Mouse (Mus musculus) hindbrain, embryonic 16.5 days (tissue): ENCODE measurements around the gene Snd1. TPM values are rescaled to one million over a fixed set of nuclear protein-coding genes. Genes with fewer than 3 reads are reported as not detected.

ENCODE experiments used
- ATAC-seq: fragments of 200-750 bp; cut with Nextera tagmentation; 2 replicates; pipeline ENCODE4 v1.8.0; 2017; ENCODE audit warnings: moderate TSS enrichment, moderate library complexity
- H3K27ac ChIP-seq: fragments of 300-500 bp; sonication (generic); 2 replicates; pipeline ENCODE4 v1.5.1; 2014; ENCODE audit warnings: low read depth, mild to moderate bottlenecking, control low read depth, low read length, moderate library complexity
- H3K27me3 ChIP-seq: fragments of 300-500 bp; sonication (generic); replicated peaks from 2 replicates; pipeline ENCODE4 v1.6.1; 2014; ENCODE audit warnings: low read length; ENCODE audit not compliant: control insufficient read depth, insufficient read depth
- H3K36me3 ChIP-seq: fragments of 300-500 bp; sonication (generic); 2 replicates; pipeline ENCODE4 v1.6.1; 2014; ENCODE audit warnings: mild to moderate bottlenecking, low read length, moderate library complexity, mixed read lengths; ENCODE audit not compliant: control insufficient read depth, insufficient read depth
- H3K4me1 ChIP-seq: fragments of 300-500 bp; sonication (generic); 2 replicates; pipeline ENCODE4 v1.6.1; 2014; ENCODE audit warnings: low read depth, low read length; ENCODE audit not compliant: control insufficient read depth, insufficient read depth
- H3K4me2 ChIP-seq: fragments of 300-500 bp; sonication (generic); 2 replicates; pipeline ENCODE4 v1.6.1; 2014; ENCODE audit warnings: mild to moderate bottlenecking, low read length, control low read depth, moderate library complexity
- H3K4me3 ChIP-seq: fragments of 300-500 bp; sonication (generic); 2 replicates; pipeline ENCODE4 v1.5.1; 2014; ENCODE audit warnings: mild to moderate bottlenecking, low read length, control low read depth, moderate library complexity
- H3K9ac ChIP-seq: fragments of 300-500 bp; sonication (generic); 2 replicates; pipeline ENCODE4 v1.6.1; 2014; ENCODE audit warnings: low read depth, mild to moderate bottlenecking, control low read depth, low read length, moderate library complexity
- H3K9me3 ChIP-seq: fragments of 300-500 bp; sonication (generic); 2 replicates; pipeline ENCODE4 v1.6.1; 2014; ENCODE audit warnings: mild to moderate bottlenecking, low read length, moderate library complexity; ENCODE audit not compliant: control insufficient read depth
- WGBS: fragments of 180-500 bp; shearing (Covaris S2); extraction: QIAGEN DNeasy Blood & Tissue Kit; methylation state at CpG from one replicate; pipeline ENCODE4 v1.1.7; 2014; 5-methylcytosine and 5-hydroxymethylcytosine counted together
- polyA plus RNA-seq: library from polyadenylated mRNA; unstranded; fragments of >200 nt; fragmentation: Nextera tagmentation; extraction: Ambion mirVana; gene quantifications from 2 replicates; pipeline ENCODE4 v1.2.1, GENCODE M21; 2015

The Snd1 gene
- polyA plus RNA-seq, 1 experiment from 2014 or later, result 69.7 TPM

GRCm38 (mm10) chr6:28628408-28628807 lies 153.5 kb downstream of the Snd1 start:
- peak; percentile 58 for ATAC-seq
- no peak overlapping the region for H3K9ac ChIP-seq
- no peak overlapping the region for H3K4me3 ChIP-seq
- no peaks in the 10 kb centered on the region for H3K9me3 ChIP-seq
- no peaks in the 10 kb centered on the region for H3K36me3 ChIP-seq
- H3K4me1 ChIP-seq, result peaks cover 11% of the 10 kb centered on the region
- H3K4me2 ChIP-seq, result no peak overlapping the region
- H3K27ac ChIP-seq, result no peak overlapping the region
- no peaks in the 10 kb centered on the region for H3K27me3 ChIP-seq
- 16% methylated on average over 1 of the region's 1 CpGs for WGBS

- no peaks in the 10 kb centered on the region for H3K27me3 ChIP-seq
- 26% methylated on average over 2 of the region's 2 CpGs for whole genome bisulfite sequencing
- no peak overlapping the region for H3K27ac ChIP-seq
- H3K4me1 ChIP-seq, result peaks cover 16% of the 10 kb centered on the region
- no peaks in the 10 kb centered on the region for H3K9me3 ChIP-seq
- H3K9ac ChIP-seq, result no peak overlapping the region
- ATAC-seq, result no peak
- no peak overlapping the region for H3K4me2 ChIP-seq
- no peak overlapping the region for H3K4me3 ChIP-seq
- no peaks in the 10 kb centered on the region for H3K36me3 ChIP-seq
These were observed 154.9 kb downstream of the Snd1 start for GRCm38 (mm10) chr6:28629866-28630265.

GRCm38 (mm10) chr6:28630926-28631325 lies 156.0 kb downstream of the Snd1 start:
- Histone ChIP-seq H3K27me3 (no peaks in the 10 kb centered on the region), H3K36me3 (no peaks in the 10 kb centered on the region), H3K4me1 (peaks cover 16% of the 10 kb centered on the region)

GRCm38 (mm10) chr6:28633120-28633519 lies 158.2 kb downstream of the Snd1 start:
- WGBS, result 27% methylated on average over 2 of the region's 2 CpGs
- peak; percentile 62 for ATAC-seq

More at GRCm38 (mm10) chr6:28630926-28631325, 156.0 kb downstream of the Snd1 start:
- ATAC-seq, result no peak
- Histone ChIP-seq H3K27ac (no peak overlapping the region), H3K9me3 (no peaks in the 10 kb centered on the region), H3K9ac (no peak overlapping the region), H3K4me3 (no peak overlapping the region), H3K4me2 (no peak overlapping the region)
- 46% methylated on average over 2 of the region's 2 CpGs for WGBS

GRCm38 (mm10) chr6:28633656-28634055 lies 158.7 kb downstream of the Snd1 start:
- H3K27ac ChIP-seq, result no peak overlapping the region
- H3K9me3 ChIP-seq, result no peaks in the 10 kb centered on the region
- 39% methylated on average over 3 of the region's 3 CpGs for WGBS
- peaks cover 12% of the 10 kb centered on the region for H3K4me1 ChIP-seq
- H3K27me3 ChIP-seq, result no peaks in the 10 kb centered on the region
- no peak overlapping the region for H3K9ac ChIP-seq
- H3K4me2 ChIP-seq, result no peak overlapping the region
- H3K36me3 ChIP-seq, result no peaks in the 10 kb centered on the region
- no peak for ATAC-seq
- H3K4me3 ChIP-seq, result no peak overlapping the region

More at GRCm38 (mm10) chr6:28633120-28633519, 158.2 kb downstream of the Snd1 start:
- Histone ChIP-seq H3K9ac (no peak overlapping the region), H3K27me3 (no peaks in the 10 kb centered on the region), H3K4me2 (no peak overlapping the region), H3K36me3 (no peaks in the 10 kb centered on the region), H3K9me3 (no peaks in the 10 kb centered on the region), H3K4me1 (peaks cover 16% of the 10 kb centered on the region), H3K27ac (peak overlapping the region; percentile 13; the same call in 1 of the 2 replicates), H3K4me3 (no peak overlapping the region)

GRCm38 (mm10) chr6:28635092-28635491 lies 160.2 kb downstream of the Snd1 start:
- Histone ChIP-seq H3K9me3 (no peaks in the 10 kb centered on the region), H3K4me1 (peaks cover 9% of the 10 kb centered on the region), H3K4me2 (no peak overlapping the region), H3K9ac (no peak overlapping the region), H3K4me3 (no peak overlapping the region), H3K36me3 (no peaks in the 10 kb centered on the region), H3K27me3 (no peaks in the 10 kb centered on the region), H3K27ac (no peak overlapping the region)
- 58% methylated on average over 1 of the region's 1 CpGs for WGBS
- ATAC-seq, result no peak

- ATAC-seq, result no peak
- WGBS, result 83% methylated on average over 6 of the region's 6 CpGs
- no peaks in the 10 kb centered on the region for H3K27me3 ChIP-seq
- no peak overlapping the region for H3K4me2 ChIP-seq
- H3K9me3 ChIP-seq, result no peaks in the 10 kb centered on the region
- no peak overlapping the region for H3K9ac ChIP-seq
- H3K4me1 ChIP-seq, result peaks cover 9% of the 10 kb centered on the region
- no peaks in the 10 kb centered on the region for H3K36me3 ChIP-seq
- no peak overlapping the region for H3K4me3 ChIP-seq
- no peak overlapping the region for H3K27ac ChIP-seq
These were observed 160.8 kb downstream of the Snd1 start for GRCm38 (mm10) chr6:28635531-28636348.

- no peak overlapping the region for H3K27ac ChIP-seq
These were observed 165.1 kb downstream of the Snd1 start for GRCm38 (mm10) chr6:28640088-28640487.

GRCm38 (mm10) chr6:28642909-28643308 lies 168.0 kb downstream of the Snd1 start:
- Histone ChIP-seq H3K27me3 (no peaks in the 10 kb centered on the region), H3K9ac (no peak overlapping the region), H3K27ac (no peak overlapping the region), H3K4me1 (peaks cover 5% of the 10 kb centered on the region; the same call in 1 of the 2 replicates), H3K9me3 (no peaks in the 10 kb centered on the region), H3K36me3 (no peaks in the 10 kb centered on the region), H3K4me2 (no peak overlapping the region), H3K4me3 (no peak overlapping the region)
- WGBS, result 58% methylated on average over 2 of the region's 2 CpGs
- ATAC-seq, result 0 out of 2 replicates have a peak, but pooled peaks have one; percentile 40

More at GRCm38 (mm10) chr6:28640088-28640487, 165.1 kb downstream of the Snd1 start:
- no peak for ATAC-seq
- WGBS, result 81% methylated on average over 5 of the region's 5 CpGs
- Histone ChIP-seq H3K4me1 (peaks cover 5% of the 10 kb centered on the region; the same call in 1 of the 2 replicates), H3K9me3 (no peaks in the 10 kb centered on the region), H3K4me3 (no peak overlapping the region), H3K27me3 (no peaks in the 10 kb centered on the region), H3K4me2 (no peak overlapping the region), H3K36me3 (no peaks in the 10 kb centered on the region), H3K9ac (no peak overlapping the region)
